Mouse (Mus musculus): ENCODE measurements at regions not wholly inside any gene's neighbourhood (a gene's known extent, or its start where the extent isn't known, plus 50 kb on each side); places are given as distances from the start of the nearest gene placed in this dataset.
"Not testable (repeated sequence)": the region's sequence is repeated elsewhere in the genome, so short reads cannot be mapped to it uniquely, and the experiment has no call there.

DNA sequence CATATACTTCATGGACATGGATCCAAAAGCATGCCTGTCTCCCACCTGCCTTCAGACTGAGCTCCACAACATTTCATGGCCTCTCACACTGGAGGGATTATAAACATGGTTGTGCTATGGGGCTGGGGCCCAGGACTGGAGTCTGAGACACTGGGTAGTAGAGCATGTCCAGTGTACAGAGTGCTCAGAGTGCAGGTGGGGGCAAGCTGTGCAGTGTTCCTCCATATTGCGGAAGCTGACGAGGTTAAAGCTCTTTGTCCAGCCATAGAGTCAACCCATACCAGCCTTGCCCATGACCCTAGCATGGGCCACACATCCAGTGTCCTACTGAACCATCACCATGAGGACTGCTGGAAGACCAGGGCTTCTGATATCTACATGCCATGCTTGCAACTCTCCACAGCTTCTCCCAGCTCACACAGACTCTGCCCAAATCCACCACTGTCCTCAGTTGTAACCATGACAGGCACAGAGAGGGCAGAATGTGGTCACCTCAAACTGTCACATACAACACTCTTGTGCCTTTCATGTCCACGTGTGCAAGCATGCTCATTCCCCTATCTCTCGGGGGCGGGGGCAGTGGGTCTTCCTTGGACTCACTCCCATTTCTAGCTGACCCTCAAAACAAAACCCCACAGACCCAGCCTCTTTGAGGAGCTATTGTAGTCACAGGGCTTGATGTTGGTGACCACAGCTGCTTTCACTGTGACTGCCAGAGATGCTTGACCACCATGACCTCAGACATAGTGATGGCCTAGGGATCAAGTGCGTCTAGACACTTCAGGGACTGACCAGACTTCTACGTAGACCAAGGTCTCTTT, 55.9 kb downstream of the Tmem121 start:
- intact Hi-C loops (cut with DNase I): no loop called here
- DNase-seq: no peak

DNA sequence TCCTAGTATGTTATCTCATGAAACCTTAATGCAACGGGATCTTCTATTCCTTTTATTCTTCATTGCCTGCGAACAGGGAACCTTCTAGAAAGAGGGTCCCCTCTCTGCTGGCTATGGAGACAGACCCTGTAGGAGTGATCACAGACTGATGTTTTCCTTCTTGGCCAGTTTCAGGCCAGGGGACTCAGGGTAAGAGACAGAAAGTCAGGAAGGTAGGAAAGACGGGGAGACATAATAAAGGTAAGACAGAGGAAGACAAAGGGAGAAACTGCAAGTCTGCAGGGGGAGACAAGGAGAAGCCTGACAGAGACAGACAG, 56.4 kb downstream of the Tmem121 start:
- no peak for DNase-seq
- intact Hi-C loops (cut with DNase I): no loop called here

DNA sequence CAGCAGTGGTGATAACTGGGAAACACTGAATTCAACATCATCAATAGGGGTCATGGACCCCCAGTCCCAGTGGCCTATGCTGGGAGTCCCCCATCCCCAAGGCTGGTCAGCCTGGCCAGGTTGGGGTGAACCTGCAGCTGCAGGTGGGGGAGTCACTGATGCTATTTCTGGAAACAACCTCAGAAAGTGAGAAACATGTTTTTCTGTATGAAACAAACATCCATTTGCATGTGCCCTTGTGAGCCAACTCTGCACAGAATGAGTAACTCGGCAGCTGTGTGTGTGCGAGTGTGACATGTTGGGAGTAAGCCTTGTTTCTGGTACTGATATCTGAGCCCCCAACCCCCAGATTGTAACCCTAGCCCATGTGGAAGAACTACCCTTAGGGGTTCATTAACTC, 59.0 kb downstream of the Tmem121 start:
- DNase-seq: no peak
- intact Hi-C loops (cut with DNase I): no loop called here

DNA sequence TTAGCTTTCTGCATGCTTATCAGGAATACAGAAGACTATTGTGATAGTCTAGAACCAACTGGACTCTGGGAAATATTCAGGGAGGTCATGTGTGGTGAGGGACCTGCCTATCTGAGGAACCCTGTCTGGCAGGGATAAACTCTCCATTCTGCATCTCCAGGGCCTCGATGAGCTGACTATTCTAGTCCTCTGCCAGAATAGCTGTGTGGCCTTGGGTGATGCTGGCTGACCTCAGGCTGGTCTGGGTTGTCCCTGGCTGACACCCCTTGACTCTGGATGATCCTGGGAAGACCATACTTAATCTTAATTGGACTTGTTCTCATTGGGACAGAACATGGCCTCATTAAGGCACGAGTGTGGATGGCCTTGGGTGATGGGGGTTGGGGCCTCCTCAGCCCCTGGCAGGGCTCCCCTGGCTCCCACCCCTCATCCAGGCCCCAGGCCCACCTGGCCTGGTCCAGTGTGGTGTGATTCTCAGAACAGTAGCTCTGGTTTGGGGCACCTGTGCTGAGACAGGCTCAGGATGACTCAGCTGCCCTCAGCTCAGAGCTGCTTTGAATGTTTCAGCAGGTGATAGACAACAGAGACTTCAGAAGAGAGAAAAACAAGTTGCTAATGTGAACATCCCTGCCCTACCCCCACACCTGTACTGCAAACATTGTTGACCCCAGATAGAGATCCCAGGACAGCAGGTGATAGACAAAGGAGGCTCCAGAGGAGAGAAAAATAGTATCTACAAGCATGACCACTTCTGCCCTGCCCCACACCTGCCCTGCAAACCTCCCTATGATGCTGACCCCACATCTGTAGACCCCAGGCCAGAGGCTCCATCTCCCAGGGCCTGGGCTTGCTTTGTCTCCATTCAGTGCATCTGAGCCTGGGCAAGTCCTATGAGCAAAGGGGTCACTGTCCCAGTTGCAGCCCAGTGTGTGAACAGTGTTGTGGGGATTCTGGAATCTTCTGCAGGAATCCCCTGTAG, 68.0 kb downstream of the Tmem121 start:
- DNase-seq; intact Hi-C loops (cut with DNase I): not testable (repeated sequence)

DNA sequence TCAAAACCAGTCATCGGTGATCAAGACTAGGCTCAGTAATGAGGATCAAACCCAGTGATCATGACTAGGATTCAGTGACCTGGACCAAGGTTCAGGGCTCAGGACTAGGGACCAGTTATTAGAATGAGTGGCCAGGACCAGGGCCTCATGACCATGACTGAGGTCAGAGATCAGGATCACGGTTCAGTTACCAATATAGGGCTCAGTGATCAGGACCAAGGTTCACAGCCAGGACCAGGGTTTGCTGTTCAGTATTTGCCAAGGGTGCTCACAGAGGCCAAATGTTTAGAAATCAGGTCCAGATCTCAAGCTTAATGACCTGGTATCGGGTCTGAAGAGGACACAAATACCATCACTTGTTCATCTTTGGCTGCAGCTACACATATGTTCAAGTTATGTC, 69.6 kb downstream of the Tmem121 start:
- DNase-seq: no peak
- intact Hi-C loops (cut with DNase I): no loop called here

DNA sequence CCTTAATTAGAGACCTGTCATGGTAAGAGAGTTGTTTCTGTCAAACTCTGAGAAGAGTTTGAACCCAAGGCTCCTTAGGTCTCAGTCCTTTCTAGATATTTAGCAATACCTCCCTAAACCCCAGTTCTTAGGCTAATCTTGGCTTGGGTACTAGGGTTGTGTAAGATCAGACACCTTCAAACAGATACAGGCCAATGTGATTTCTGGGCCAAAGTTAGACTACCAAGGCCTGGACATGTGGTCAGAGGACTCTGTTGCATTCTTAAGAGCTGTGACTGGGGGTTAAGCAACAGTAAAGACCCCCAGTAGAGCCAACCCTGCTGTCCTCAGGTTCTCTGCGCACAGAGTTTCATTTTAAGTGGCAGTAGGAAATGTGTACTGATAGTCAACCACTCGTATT, 70.9 kb downstream of the Tmem121 start:
- DNase-seq: no peak
- intact Hi-C loops (cut with DNase I): no loop called here

DNA sequence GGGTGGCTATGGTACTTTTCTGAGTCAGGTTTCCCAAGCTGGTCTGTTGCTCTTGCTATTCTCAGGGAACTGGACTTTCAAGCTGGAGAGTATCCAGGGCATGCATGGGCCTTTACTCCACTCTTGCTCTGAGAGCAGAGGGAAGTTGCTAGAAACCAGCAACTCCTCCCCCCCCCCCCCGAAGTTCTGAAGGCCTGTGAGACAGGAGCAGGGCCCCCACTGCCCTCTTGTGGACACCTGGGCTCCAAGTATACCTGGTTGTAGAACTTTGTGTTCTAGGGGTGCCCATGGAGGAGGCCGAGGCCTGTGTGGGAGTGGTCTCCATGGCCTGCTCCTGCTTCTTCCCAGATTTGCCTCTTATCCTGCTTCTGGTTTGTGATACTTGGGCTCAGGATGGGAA, 71.5 kb downstream of the Tmem121 start:
- no peak for DNase-seq
- intact Hi-C loops (cut with DNase I): no loop called here

DNA sequence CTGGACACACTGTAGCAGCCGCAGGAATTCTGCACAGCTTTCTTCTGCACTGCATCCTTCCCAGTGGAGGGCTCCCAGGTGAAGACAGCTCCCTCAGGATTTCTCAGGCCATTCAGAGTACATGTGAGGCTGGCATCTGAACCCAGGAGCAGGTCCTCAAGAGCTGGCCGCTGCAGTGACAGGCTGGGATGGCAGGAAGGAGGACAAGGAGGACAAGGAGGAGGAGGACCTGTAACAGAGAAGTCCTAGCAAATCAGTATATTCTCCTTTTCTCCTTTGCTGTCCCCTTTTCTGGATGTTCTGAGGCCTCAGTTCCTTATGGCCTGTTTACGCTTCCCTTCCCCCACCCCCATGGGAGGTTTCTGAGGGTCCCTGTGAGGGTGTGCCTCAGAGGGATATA, 73.7 kb downstream of the Tmem121 start:
- no peak for DNase-seq
- intact Hi-C loops (cut with DNase I): no loop called here

DNA sequence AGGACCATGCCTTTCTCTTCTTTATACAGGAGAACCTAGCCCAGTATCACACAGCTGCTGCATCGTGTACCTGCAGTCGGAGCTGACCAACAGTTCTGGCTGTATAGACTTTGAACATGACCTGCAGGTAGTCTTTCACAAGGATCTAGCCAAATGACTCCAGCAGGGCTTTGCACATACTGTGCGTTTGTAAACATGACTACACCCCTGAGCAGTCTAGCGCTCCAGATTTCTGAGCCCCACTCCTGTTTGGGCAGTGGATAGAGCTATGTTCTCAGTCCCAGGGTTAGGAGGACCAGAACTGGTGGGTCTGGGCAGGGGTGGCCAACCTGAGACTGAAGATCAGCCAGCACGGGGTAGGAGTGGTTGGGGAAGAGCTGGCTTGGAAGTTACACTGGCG, 74.6 kb downstream of the Tmem121 start:
- no peak for DNase-seq
- intact Hi-C loops (cut with DNase I): no loop called here

DNA sequence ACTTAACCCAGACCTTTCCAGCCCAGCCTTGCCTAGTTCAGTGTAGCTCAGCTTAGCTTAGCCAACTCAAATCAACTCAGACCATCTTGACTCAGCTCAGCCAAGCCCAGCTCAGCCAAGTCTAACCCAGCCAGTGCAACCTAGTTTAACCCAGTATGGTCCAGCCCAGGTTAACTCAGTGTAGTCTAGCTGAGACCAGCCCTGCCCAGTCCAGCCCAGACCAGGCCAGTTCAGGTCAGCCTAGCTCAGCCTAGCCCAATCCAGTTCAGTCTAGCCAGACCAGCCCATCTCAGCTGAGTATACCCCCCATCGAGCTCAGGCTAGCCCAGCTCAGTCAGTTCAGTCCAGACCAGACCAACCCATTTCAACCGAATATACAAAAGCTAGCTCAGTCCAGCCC, 90.2 kb downstream of the Tmem121 start:
- intact Hi-C loops (cut with DNase I): no loop called here
- DNase-seq: no peak

DNA sequence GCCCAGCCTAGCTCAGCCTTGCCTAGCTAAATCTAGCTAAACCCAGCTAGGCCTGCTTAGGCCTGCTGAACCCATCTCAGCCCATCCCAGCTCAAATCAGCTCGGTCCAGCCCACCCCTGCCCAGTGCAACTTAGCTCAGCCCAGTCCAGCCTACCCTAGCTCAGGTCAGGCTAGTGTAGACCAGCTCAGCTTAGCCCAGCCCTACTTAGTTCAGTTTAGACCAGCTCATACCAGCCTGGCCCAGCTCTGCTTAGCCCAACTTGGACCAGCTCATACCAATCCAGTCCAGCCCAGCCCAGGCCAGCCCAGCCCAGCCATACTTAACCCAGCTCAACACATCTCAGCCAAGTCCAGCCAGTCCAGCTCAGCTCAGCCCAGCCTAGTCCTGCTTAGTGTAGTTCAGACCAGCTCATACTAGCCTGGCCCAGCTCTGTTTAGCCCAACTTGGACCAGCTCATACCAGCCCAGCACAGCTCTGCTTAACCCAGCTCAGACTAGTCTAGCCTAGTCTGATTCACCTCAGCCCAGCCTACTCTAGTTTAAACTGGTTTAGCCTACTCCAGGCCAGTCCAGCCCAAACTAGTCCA, 90.7 kb downstream of the Tmem121 start:
- no peak for DNase-seq
- intact Hi-C loops (cut with DNase I): no loop called here

DNA sequence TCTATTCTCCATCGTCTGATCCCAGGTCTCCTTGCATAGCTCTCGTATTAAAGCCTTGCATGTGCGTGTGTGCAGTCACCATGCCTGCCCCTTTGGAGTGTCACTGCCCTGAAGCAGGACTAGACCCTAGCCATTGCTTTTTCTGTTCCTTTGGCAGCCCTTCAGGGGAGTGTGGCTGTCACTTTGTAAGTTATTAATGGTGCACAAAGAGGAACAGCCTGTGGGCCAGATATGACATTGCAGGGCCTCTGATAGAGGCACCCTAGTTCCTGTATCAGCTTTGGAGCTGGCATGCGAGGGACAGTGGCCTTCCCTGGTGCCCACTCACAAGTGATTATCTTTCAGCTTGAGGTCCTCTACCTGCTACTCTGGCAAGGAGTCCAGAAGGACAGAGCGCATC, 92.0 kb downstream of the Tmem121 start:
- no peak for DNase-seq
- intact Hi-C loops (cut with DNase I): no loop called here

DNA sequence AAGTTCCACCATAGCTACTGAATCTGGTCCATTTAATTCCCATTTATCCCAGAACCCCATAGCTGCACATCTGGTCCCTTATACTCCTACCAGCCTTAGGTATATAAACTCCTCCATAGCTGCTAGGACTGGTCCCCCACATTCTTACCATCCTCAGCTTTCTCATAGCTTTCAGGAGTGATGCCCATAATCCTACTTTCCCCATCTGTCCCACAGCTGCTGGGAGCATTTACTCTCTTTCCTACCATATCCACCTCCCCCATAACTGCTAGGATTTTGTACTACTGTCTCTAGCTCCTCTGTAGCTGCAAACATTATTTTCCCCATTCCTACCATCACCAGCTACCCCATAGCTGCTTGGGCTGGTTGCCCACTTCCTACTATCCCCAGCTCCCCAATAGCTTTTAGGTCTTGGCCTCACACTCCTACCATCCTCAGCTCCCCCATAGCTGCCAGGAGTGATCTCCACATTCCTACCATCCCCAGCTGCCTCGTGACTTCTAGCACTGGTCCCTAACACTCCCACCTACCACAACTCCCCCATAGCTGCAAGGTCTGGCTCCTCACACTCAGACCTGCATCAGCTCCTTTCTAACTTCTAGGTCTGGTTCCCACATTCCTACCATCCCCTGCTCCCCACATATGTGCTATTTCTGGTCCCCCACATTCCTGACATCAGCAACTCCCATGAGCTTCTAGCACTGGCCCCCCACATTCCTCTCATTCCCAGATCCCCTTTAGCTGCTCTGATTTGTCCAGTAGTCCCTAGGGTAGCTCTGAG, 106.5 kb downstream of the Tmem121 start:
- intact Hi-C loops (cut with DNase I): no loop called here
- DNase-seq: no peak

DNA sequence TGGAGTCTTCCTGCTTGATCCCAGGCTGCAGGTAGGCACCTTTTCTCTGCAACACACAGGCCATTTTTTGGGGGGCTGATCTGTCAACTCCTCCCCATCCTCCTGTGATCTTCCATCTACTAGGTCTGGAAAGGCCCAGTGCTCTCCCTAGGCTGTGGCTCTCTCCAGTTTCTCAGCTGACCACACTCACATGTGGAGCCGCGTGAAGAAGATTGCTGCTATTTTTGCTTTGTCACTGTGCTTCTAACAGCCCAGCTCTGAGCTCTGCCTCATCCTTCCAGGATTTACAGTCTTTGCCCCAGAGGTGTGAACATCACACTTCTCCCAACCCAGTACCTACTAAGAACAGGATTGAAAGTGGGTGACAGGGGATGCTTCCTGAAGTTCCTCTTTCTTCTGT, 110.2 kb downstream of the Tmem121 start:
- DNase-seq: no peak

DNA sequence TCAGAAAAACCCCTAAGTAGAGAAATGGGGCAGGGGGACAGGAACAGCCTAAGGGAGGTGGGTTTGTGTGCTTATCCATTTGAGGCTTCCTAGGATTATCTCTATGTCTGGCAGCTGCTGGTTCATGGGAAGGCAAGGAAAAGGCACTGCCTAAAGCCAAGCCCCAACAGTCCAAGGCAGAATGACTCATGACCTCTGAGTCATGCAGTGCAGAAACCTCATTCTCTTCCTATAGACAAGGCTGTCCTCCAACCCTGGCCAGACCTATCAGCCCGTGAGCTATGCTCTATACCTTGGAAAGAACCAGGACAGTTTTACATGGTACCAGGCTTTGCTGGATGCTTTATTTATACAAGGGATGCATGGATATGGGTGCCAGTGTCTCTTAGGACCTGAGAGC, 120.2 kb downstream of the Tmem121 start:
- intact Hi-C loops (cut with DNase I): loop anchor here (1.0 kb wide), 1 partner anchor 20 kb away; no protein-coding TSS in a partner anchor
- no peak for DNase-seq

More for the DNA sequence above, 110.2 kb downstream of the Tmem121 start:
- intact Hi-C loops (cut with DNase I): no loop called here

DNA sequence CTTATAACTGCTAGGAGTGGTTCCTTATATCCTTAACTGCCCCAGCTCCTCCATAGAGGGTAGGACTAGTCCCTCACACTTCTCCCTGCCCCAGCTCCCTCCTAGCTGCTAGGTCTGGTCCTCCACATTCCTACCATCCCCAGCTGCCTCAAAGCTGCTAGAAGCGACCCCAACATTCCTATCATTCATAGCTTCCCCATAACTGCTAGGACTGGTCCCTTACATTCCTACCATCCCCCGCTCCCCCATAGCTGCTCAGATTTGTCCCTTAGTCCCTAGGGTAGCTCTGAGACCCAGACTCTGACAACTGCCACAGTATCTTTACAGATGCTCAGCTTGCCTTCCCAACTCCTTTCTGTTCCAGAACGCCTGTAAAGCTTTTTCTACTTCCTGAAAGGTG, 127.6 kb downstream of the Tmem121 start:
- intact Hi-C loops (cut with DNase I): no loop called here

DNA sequence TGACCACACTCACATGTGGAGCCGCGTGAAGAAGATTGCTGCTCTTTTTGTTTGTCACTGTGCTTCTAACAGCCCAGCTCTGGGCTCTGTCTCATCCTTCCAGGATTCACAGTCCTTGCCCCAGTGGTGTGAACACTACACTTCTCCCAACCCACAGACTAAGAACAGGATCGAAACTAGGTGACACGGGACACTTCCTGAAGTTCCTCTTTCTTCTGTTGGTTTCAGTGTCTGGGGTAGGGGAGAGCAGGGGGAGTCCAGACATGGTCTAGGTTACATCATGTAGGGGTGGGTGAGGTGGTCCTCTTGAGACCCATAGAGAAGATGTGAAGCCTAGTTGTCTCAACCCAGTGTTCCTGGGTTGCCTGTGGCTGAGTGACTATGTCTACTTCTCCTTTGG, 128.9 kb downstream of the Tmem121 start:
- intact Hi-C loops (cut with DNase I): no loop called here
- no peak for DNase-seq

More for the DNA sequence above, 127.6 kb downstream of the Tmem121 start:
- no peak for DNase-seq

DNA sequence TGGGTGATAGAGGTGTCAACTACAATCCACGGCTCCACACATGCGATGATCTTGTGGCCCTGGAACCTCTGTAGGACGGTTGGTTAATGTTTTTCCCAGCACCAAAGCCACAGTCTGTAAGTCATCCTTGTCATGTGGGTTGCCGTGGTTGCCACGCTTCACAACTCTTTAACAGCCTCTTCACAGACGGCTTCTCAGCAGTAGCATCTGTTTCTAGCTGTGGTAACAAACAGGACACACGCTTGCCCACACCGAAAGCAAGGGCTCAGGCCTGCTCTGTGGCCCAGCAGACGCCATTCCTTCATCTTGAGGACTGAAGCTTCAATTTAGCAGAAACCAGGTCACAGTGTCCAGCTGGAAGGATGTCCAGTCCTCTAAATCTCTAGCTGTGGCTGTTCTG, 135.4 kb downstream of the Tmem121 start:
- DNase-seq: no peak
- intact Hi-C loops (cut with DNase I): no loop called here

DNA sequence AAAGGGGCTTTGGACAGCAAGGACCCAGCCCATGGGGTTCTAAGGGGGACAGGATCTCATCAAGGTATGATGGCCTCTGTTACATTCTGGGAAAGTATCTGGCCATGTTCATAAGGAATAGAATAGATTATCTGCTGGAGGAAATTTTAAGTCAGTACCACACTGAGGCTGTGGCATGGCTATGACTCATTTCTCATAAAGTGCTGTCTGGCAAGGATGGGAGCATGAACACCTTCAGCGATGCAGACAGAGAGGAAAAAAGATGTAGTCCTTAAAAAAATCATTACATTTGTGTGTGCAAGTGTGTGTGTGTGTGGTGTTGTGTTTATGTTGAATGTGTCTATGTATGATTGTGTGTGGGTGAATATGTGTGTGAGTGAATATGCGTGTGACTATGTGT, 136.4 kb downstream of the Tmem121 start:
- intact Hi-C loops (cut with DNase I): no loop called here
- DNase-seq: no peak

DNA sequence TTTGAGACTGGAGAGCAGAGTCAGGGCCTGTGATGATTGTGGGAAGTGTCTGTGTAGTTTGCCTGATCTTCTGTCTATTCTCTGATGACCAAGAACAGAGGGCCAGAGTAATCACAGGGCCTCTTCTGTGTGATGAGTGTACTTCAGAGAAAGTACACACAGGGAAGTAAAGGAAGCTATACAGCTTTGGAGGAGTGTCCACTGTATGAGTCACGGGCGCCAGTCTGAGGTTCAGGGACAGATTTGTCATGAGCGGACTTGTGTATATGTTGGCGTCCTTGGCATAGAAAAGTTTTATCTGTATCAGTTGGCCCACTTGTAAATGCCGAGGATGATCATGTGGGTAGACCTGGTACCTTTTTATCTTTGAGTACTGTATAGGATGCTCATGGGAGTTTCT, 142.1 kb downstream of the Tmem121 start:
- DNase-seq: no peak
- intact Hi-C loops (cut with DNase I): no loop called here

DNA sequence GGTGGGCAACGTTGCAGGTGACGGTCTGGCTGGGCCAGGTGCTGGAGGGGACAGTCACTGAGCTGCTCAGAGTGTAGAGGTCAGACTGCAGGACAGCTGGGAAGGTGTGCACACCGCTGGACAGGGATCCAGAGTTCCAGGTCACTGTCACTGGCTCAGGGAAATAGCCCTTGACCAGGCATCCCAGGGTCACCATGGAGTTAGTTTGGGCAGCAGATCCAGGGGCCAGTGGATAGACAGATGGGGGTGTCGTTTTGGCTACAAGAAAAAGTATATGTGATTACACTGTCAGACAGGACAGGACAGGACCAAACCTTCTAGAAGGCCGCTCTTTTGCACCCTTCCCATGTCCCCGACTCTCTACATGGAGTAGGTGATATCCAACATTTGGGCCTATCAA, 144.5 kb downstream of the Tmem121 start:
- intact Hi-C loops (cut with DNase I): no loop called here
- DNase-seq: no peak

Measured in heart, postnatal 14 days (tissue).